18 mouse cellular contexts compared by ENCODE assay signal in the genomic region with DNA sequence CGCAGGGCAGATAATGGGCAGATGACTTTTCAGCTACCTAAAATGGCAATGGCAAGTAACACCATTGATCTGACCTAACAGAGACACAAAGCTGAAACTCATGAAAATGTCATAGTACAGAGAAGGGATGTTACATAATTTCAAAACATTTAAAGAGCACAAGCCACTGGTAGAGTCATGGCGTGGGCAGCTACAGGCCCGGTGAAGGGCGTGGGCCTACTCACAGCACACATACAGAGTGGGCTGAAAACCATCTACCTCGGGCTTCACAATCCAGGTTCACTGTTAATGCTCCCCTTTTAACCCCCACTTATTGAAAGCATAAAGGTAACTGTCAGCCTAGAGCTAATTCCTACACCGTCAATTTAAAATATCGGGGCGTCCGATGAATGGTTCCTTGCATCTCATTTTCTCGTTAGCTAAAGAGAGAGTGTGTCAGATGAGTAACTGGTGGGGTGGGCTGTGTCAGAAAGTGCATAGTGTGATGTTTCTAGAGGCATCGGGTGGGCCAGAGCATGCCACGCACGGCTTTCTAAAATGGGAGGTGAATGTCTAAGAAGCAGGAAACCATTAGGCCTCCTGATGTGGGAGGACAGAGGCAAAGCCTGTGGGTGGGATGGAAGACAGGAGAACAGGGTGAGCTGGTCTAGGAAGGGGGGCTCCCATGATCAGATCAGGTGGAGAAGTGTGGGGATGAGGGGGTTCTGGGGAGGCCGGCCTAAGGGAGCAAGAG.
"Had no signal": no experiment of that assay in that cellular context is flagged by ENCODE, and none has a peak within 500 bp of the region (broad histone marks: within the 10 kb centered on the region; RNA-seq: fewer than 3 reads in every experiment).

No protein-coding gene starts in this region.

- H3K9me3 ChIP-seq: midbrain, embryonic 10.5 days; midbrain, embryonic 12.5 days; neural tube, embryonic 13.5 days; neural tube, embryonic 15.5 days had no signal

- ATAC-seq: midbrain, embryonic 16.5 days had no signal

- H3K27ac ChIP-seq: midbrain, embryonic 10.5 days; midbrain, embryonic 12.5 days; neural tube, embryonic 15.5 days had no signal

- H3K36me3 ChIP-seq: neural tube, embryonic 13.5 days; neural tube, embryonic 15.5 days had no signal

- DNase-seq: lung, adult 18-20 months; lung, embryonic 14.5 days; lung, postnatal 10 days; lung, postnatal 4 days; midbrain, embryonic 14.5 days; retina, postnatal 1 day; right cerebral cortex, postnatal 14 days; right cerebral cortex, postnatal 4 days; spleen, adult 18-20 months; thymus, adult 2 months; thymus, postnatal 25 days; thymus, postnatal 4 days had no signal

- H3K9ac ChIP-seq: lung, embryonic 14.5 days; midbrain, embryonic 12.5 days; neural tube, embryonic 13.5 days; neural tube, embryonic 15.5 days had no signal

- H3K4me2 ChIP-seq: lung, embryonic 14.5 days; midbrain, embryonic 12.5 days; neural tube, embryonic 13.5 days; neural tube, embryonic 15.5 days had no signal

- H3K4me3 ChIP-seq: midbrain, embryonic 10.5 days; midbrain, embryonic 12.5 days; myocyte; neural tube, embryonic 13.5 days; neural tube, embryonic 15.5 days had no signal

- H3K27me3 ChIP-seq: neural tube, embryonic 13.5 days; neural tube, embryonic 15.5 days had no signal

- H3K4me1 ChIP-seq: midbrain, embryonic 12.5 days had no signal
